Mouse (Mus musculus): ENCODE measurements around the gene Fgf12. TPM values are rescaled to one million over a fixed set of nuclear protein-coding genes. Genes with fewer than 3 reads are reported as not detected.

Gene Fgf12
- 1.3 and 1.4 TPM in 2 replicates for polyA plus RNA-seq (2014; fragmentation: Nextera tagmentation; extraction: Ambion mirVana)

DNA sequence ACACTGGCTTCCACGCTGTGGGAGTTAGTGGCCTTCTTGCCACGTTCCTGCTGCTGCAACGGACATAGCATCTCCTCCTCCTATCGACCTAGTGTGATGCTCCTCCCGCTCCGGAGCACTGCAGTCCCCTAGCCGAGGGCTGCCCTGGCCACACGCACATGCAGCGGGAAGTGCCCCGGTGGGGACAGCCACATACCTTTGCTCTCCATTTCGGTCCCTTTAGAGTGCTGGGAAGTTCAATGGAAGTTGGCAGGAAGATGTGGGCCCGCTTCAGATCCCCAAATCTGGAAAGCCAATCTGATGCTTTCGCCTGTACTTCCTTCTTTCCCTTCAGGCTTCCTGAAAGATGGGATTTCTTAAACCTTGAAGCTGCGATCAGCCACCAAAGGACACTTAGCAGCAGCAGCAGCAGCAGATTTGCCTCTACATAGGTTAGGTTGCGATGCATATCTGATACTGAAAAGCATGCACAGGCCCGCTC is at the start of gene Fgf12:
Fgf12 (minus strand) TSS at position 431 of the 481 bp plus-strand sequence.
- Histone ChIP-seq H3K27ac (ENCODE audit: low read depth) (no peak within 1 kb of the TSS), H3K9me3 (ENCODE audit: control insufficient read depth, low read length) (no peaks in the 10 kb centered on the region), H3K4me3 (ENCODE audit: low read depth, low read length) (peak within 1 kb of the TSS; percentile 31), H3K36me3 (ENCODE audit: control insufficient read depth, insufficient read depth, low read length) (no peaks in the 10 kb centered on the region), H3K9ac (ENCODE audit: low read length) (no peak within 1 kb of the TSS), H3K4me1 (replicated peaks; ENCODE audit: control insufficient read depth, insufficient read depth, low read length) (no peaks in the 10 kb centered on the region; the same call in 1 of the 2 replicates), H3K4me2 (ENCODE audit: low read length) (peak within 1 kb of the TSS; percentile 53), H3K27me3 (replicated peaks; ENCODE audit: control insufficient read depth, insufficient read depth, low read length) (0 out of 2 replicates have a peak, but pooled peaks cover 4% of the 10 kb centered on the region)
- WGBS = under 1% methylated on average over 16 of the region's 16 CpGs
- DNase-seq (ENCODE audit: low spot score) = peak; percentile 55
- no peak for ATAC-seq (replicated peaks; ENCODE audit: low FRiP score, low TSS enrichment, low read depth)

- no peaks in the 10 kb centered on the region for H3K27me3 ChIP-seq (replicated peaks; ENCODE audit: control insufficient read depth, insufficient read depth, low read length)
- 3% methylated on average over 4 of the region's 4 CpGs for WGBS
- no peak overlapping the region for H3K9ac ChIP-seq (ENCODE audit: low read length)
- no peaks in the 10 kb centered on the region for H3K36me3 ChIP-seq (ENCODE audit: control insufficient read depth, insufficient read depth, low read length)
- no peaks in the 10 kb centered on the region for H3K9me3 ChIP-seq (ENCODE audit: control insufficient read depth, low read length)
- H3K4me2 ChIP-seq (ENCODE audit: low read length) = no peak overlapping the region
- H3K4me1 ChIP-seq (replicated peaks; ENCODE audit: control insufficient read depth, insufficient read depth, low read length) = no peaks in the 10 kb centered on the region
- no peak for ATAC-seq (replicated peaks; ENCODE audit: low FRiP score, low TSS enrichment, low read depth)
- no peak overlapping the region for H3K27ac ChIP-seq (ENCODE audit: low read depth)
- no peak overlapping the region for H3K4me3 ChIP-seq (ENCODE audit: low read depth, low read length)
- DNase-seq (ENCODE audit: low spot score) = peak; percentile 53
These were observed 40.2 kb upstream of the Fgf12 start for GRCm38 (mm10) chr16:28793115-28793514.

GRCm38 (mm10) chr16:28770276-28770675 is 17.4 kb upstream of the Fgf12 start:
- Histone ChIP-seq H3K4me3 (ENCODE audit: low read depth, low read length) (no peak overlapping the region), H3K9ac (ENCODE audit: low read length) (no peak overlapping the region), H3K27me3 (replicated peaks; ENCODE audit: control insufficient read depth, insufficient read depth, low read length) (no peaks in the 10 kb centered on the region), H3K27ac (ENCODE audit: low read depth) (no peak overlapping the region), H3K4me1 (replicated peaks; ENCODE audit: control insufficient read depth, insufficient read depth, low read length) (no peaks in the 10 kb centered on the region), H3K4me2 (ENCODE audit: low read length) (no peak overlapping the region), H3K36me3 (ENCODE audit: control insufficient read depth, insufficient read depth, low read length) (no peaks in the 10 kb centered on the region), H3K9me3 (ENCODE audit: control insufficient read depth, low read length) (no peaks in the 10 kb centered on the region)
- 89% methylated on average over 2 of the region's 2 CpGs for WGBS
- DNase-seq (ENCODE audit: low spot score) = no peak
- no peak for ATAC-seq (replicated peaks; ENCODE audit: low FRiP score, low TSS enrichment, low read depth)

- H3K36me3 ChIP-seq (ENCODE audit: control insufficient read depth, insufficient read depth, low read length) = no peaks in the 10 kb centered on the region
- ATAC-seq (replicated peaks; ENCODE audit: low FRiP score, low TSS enrichment, low read depth) = no peak
- WGBS = 89% methylated on average over 4 of the region's 4 CpGs
- H3K27ac ChIP-seq (ENCODE audit: low read depth) = no peak overlapping the region
- no peak for DNase-seq (ENCODE audit: low spot score)
- H3K4me1 ChIP-seq (replicated peaks; ENCODE audit: control insufficient read depth, insufficient read depth, low read length) = no peaks in the 10 kb centered on the region
- H3K9me3 ChIP-seq (ENCODE audit: control insufficient read depth, low read length) = no peaks in the 10 kb centered on the region
- H3K4me3 ChIP-seq (ENCODE audit: low read depth, low read length) = no peak overlapping the region
- H3K27me3 ChIP-seq (replicated peaks; ENCODE audit: control insufficient read depth, insufficient read depth, low read length) = no peaks in the 10 kb centered on the region
- H3K9ac ChIP-seq (ENCODE audit: low read length) = no peak overlapping the region
- no peak overlapping the region for H3K4me2 ChIP-seq (ENCODE audit: low read length)
These were observed 8.6 kb upstream of the Fgf12 start for GRCm38 (mm10) chr16:28761417-28761976.

DNA sequence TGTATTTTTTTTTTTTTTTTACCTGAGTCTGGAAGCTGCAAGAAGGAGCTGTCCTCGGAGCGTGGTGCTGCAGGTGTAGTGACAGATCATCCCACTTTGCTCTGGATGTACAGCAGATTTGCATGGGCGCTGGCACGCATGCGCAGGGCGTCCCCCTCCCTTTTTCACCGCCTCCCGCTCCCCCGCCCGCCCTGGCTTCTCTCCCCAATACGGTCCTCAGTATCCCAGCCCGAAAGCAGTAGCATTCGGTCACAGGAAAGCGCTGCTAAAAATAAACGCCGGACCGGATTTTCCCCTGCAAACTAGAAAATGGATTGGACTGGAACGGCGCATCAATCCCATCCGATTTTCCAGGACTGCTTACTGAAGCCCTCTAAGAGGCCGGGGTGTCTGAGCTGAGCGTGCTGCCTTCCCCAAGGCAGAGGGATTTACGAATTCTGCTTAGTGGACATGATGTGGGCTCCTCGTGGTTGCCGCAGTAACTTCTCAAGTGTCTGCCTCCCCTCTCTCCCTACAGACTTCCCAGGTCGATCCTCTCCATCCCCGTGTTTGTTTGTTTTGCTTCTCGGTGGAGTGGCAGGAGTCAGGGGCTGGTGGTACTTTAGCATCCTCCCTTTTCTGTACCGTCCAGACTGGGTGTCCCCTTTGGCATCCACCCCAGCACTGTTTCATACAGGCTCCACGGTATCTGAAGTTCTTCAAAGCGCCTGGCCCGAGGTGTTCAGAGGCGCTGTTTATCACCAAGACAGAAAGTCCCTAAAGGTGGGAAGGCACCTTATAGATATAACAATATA is 453 bp upstream of the Fgf12 start:
- DNase-seq (ENCODE audit: low spot score) (peak; percentile 88), ATAC-seq (replicated peaks; ENCODE audit: low FRiP score, low TSS enrichment, low read depth) (peak; percentile 86)
- no peak overlapping the region for H3K9ac ChIP-seq (ENCODE audit: low read length)
- 0 out of 2 replicates have a peak, but pooled peaks cover 4% of the 10 kb centered on the region for H3K27me3 ChIP-seq (replicated peaks; ENCODE audit: control insufficient read depth, insufficient read depth, low read length)
- H3K4me3 ChIP-seq (ENCODE audit: low read depth, low read length) = peak overlapping the region; percentile 31
- H3K4me2 ChIP-seq (ENCODE audit: low read length) = peak overlapping the region; percentile 53
- H3K9me3 ChIP-seq (ENCODE audit: control insufficient read depth, low read length) = no peaks in the 10 kb centered on the region
- H3K27ac ChIP-seq (ENCODE audit: low read depth) = no peak overlapping the region
- H3K36me3 ChIP-seq (ENCODE audit: control insufficient read depth, insufficient read depth, low read length) = no peaks in the 10 kb centered on the region
- WGBS = under 1% methylated on average over 33 of the region's 33 CpGs
- H3K4me1 ChIP-seq (replicated peaks; ENCODE audit: control insufficient read depth, insufficient read depth, low read length) = no peaks in the 10 kb centered on the region; the same call in 1 of the 2 replicates

GRCm38 (mm10) chr16:28734461-28734860 is 18.4 kb downstream of the Fgf12 start:
- Histone ChIP-seq H3K4me3 (ENCODE audit: low read depth, low read length) (no peak overlapping the region), H3K27me3 (replicated peaks; ENCODE audit: control insufficient read depth, insufficient read depth, low read length) (no peaks in the 10 kb centered on the region), H3K9ac (ENCODE audit: low read length) (no peak overlapping the region), H3K4me2 (ENCODE audit: low read length) (no peak overlapping the region), H3K4me1 (replicated peaks; ENCODE audit: control insufficient read depth, insufficient read depth, low read length) (no peaks in the 10 kb centered on the region), H3K36me3 (ENCODE audit: control insufficient read depth, insufficient read depth, low read length) (no peaks in the 10 kb centered on the region), H3K9me3 (ENCODE audit: control insufficient read depth, low read length) (no peaks in the 10 kb centered on the region), H3K27ac (ENCODE audit: low read depth) (no peak overlapping the region)
- DNase-seq (ENCODE audit: low spot score) (no peak), ATAC-seq (replicated peaks; ENCODE audit: low FRiP score, low TSS enrichment, low read depth) (no peak)
- WGBS = 82% methylated on average over 3 of the region's 3 CpGs

- 83% methylated on average over 6 of the region's 6 CpGs for WGBS
- ATAC-seq (replicated peaks; ENCODE audit: low FRiP score, low TSS enrichment, low read depth) (no peak), DNase-seq (ENCODE audit: low spot score) (no peak)
- Histone ChIP-seq H3K27me3 (replicated peaks; ENCODE audit: control insufficient read depth, insufficient read depth, low read length) (no peaks in the 10 kb centered on the region), H3K9ac (ENCODE audit: low read length) (no peak overlapping the region), H3K4me1 (replicated peaks; ENCODE audit: control insufficient read depth, insufficient read depth, low read length) (no peaks in the 10 kb centered on the region), H3K36me3 (ENCODE audit: control insufficient read depth, insufficient read depth, low read length) (no peaks in the 10 kb centered on the region), H3K9me3 (ENCODE audit: control insufficient read depth, low read length) (no peaks in the 10 kb centered on the region), H3K27ac (ENCODE audit: low read depth) (no peak overlapping the region), H3K4me2 (ENCODE audit: low read length) (no peak overlapping the region), H3K4me3 (ENCODE audit: low read depth, low read length) (no peak overlapping the region)
These were observed 26.1 kb downstream of the Fgf12 start for GRCm38 (mm10) chr16:28726792-28727191.

- no peak overlapping the region for H3K27ac ChIP-seq (ENCODE audit: low read depth)
- ATAC-seq (replicated peaks; ENCODE audit: low FRiP score, low TSS enrichment, low read depth) (no peak), DNase-seq (ENCODE audit: low spot score) (no peak)
- 45% methylated on average over 3 of the region's 3 CpGs for WGBS
- H3K4me3 ChIP-seq (ENCODE audit: low read depth, low read length) = no peak overlapping the region
- no peak overlapping the region for H3K9ac ChIP-seq (ENCODE audit: low read length)
- H3K4me2 ChIP-seq (ENCODE audit: low read length) = no peak overlapping the region
- no peaks in the 10 kb centered on the region for H3K27me3 ChIP-seq (replicated peaks; ENCODE audit: control insufficient read depth, insufficient read depth, low read length)
- H3K36me3 ChIP-seq (ENCODE audit: control insufficient read depth, insufficient read depth, low read length) = no peaks in the 10 kb centered on the region
- H3K4me1 ChIP-seq (replicated peaks; ENCODE audit: control insufficient read depth, insufficient read depth, low read length) = no peaks in the 10 kb centered on the region
- no peaks in the 10 kb centered on the region for H3K9me3 ChIP-seq (ENCODE audit: control insufficient read depth, low read length)
These were observed 46.2 kb downstream of the Fgf12 start for GRCm38 (mm10) chr16:28706623-28707022.

Measured in intestine, embryonic 14.5 days (tissue).